Mouse (Mus musculus): ENCODE measurements around the gene Ghrh.
A peak's percentile ranks its signal among the peaks of the same experiment; 100 is the strongest.
"Not testable (repeated sequence)": the region's sequence is repeated elsewhere in the genome, so short reads cannot be mapped to it uniquely, and the experiment has no call there.

The Ghrh gene

GRCm38 (mm10) chr2:157347361-157348159 is at the start of gene Ghrh:
Ghrh (minus strand) TSS chr2:157347506.
- DNase-seq (ENCODE audit: low spot score): peak; percentile 64

DNA sequence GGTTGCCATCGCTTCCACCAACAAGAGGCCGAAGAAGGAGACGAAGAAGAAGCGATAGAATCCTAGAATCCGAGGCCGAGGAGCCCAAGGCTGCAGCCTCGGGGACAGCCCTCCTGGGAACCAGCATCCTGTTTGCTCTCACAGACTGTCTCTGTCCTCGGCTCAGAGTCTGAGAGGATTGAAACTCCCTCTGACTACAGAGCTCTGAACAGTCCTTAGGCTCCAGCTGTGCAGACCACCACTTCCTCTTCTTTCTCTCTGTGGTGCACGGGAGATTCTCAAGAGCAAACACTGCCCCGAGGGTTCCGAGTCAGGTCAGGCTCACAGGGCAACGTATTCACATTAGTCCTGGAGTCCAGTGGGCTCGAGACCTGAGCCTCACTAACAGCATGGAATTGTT is 48.7 kb upstream of the Ghrh start:
- no peak for DNase-seq (ENCODE audit: low spot score)

DNA sequence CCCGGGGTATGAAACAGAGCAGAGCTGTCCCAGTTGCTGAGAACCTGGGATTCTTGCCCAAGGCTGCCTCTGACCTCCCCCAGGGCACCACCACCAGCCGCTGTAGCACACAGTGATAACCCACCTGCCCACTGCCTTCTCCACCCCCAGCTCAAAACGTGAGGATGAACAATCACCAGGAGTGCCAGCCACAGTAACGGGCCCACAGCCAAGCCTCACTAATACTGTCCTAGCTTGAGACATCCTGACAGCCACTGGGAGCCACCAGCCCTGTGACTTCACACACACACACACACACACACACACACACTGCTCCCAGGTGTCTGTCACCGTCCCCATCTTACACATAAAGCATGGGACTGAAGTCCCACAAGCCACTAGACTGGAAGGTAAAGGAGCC is 48.1 kb upstream of the Ghrh start:
- DNase-seq (ENCODE audit: low spot score): no peak

DNA sequence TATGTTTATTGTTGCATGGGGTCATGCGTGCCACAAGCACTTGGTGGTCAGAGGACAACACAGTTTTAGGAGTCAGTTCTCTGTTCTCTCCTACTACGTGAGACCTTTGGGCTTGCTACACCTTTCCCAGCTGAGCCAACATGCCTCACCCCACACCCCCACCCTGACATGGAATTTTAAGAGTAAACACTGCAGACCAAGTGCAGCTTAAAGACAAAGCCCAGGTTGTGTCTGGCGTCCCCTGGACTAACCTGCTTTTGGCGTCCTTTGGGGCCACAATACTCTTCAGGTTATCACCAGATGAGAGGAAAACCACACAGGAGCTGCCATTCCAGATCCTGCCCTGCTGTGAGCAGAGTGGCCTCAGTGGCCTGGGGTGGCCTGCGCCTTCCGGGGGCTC is 47.6 kb upstream of the Ghrh start:
- DNase-seq (ENCODE audit: low spot score): no peak

DNA sequence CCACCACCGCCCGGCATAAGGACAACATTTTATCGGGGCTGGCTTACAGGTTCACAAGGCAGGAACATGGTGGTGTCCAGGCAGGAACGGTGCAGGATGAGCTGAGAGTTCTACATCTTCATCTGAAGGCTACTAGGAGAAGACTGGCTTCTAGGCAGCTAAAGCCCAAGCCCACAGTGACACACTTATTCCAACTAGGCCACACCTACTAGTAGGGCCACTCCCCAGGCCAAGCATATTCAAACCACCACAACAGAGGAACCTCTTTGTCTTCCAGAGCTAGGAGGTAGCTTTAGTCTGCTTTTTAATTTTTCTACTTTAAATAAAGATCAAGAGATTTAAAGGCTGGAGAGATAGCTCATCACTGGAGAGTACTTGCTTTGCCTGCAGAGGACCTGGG is 46.2 kb upstream of the Ghrh start:
- no peak for DNase-seq (ENCODE audit: low spot score)

DNA sequence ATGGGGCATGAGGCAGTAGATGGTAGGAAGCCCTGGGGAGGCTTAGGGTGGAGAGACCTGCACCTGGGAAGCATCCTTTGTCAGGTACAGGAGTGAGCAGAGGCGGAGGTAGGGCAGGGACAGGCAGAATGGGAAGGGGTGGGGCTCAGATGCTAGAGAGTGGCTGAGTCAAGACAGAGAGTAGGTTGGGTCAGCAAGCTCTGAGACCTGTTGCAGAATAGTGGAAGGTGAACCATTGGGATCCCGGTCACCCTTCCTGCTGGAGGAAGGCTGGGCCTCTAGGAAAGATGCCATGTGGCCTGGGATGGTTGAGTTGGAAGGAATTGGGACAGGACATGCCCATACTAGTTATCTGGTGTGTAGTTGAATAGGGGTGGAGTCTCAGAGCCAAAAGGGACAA is 45.0 kb upstream of the Ghrh start:
- no peak for DNase-seq (ENCODE audit: low spot score)

GRCm38 (mm10) chr2:157389591-157389921 is 42.2 kb upstream of the Ghrh start:
- DNase-seq (ENCODE audit: low spot score): no peak

DNA sequence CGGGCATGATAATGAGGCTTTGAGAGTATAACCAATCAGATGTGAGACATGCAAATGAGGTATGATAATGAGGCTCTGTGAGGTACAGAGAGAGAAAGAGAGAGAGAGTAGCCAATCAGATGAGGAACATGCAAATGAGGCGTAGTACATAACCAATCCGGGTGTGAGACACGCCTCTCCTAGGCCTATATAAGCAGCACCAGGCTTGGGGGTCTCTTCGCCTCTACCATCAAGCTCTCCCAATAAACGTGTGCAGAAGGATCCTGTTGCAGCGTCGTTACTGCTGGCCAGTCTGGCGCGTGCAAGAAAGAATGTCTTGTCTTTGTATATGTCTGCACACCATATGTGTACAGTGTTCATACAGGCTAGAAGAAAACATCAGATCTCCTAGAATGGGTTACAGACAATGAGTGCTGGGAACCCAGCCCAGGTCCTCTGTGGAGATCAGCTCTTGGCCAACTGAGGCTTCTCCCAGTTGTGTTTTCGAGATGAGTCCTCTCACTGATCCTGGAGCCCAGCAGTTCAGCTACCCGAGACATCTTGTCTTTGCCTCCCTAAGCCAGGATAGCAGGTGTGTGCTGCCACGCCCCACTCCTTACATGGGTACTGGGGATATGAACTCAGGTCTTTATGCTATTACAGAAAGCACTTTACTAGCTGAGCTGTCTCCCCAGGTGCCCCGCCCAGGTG is 41.7 kb upstream of the Ghrh start:
- DNase-seq (ENCODE audit: low spot score): not testable (repeated sequence)

GRCm38 (mm10) chr2:157384836-157385235 is 37.5 kb upstream of the Ghrh start:
- no peak for DNase-seq (ENCODE audit: low spot score)

DNA sequence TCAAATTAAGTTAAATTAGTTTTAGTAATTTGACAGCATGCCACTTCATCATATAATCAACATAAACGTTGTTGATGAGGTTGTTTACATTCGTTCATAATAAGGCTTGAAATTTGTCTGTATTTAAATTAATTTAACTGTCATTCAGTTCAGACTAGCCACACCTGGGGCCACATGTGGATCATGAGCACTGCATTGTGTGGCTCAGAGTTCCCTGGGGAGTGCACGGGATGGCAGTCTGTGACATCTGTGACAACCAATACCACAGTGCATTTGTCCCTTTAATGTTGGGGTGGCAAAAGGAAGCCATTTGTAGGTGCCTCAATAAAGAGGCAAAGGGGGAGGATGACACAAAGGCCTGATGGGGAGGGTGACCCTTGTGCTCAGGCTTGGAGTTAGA is 29.7 kb upstream of the Ghrh start:
- no peak for DNase-seq (ENCODE audit: low spot score)

DNA sequence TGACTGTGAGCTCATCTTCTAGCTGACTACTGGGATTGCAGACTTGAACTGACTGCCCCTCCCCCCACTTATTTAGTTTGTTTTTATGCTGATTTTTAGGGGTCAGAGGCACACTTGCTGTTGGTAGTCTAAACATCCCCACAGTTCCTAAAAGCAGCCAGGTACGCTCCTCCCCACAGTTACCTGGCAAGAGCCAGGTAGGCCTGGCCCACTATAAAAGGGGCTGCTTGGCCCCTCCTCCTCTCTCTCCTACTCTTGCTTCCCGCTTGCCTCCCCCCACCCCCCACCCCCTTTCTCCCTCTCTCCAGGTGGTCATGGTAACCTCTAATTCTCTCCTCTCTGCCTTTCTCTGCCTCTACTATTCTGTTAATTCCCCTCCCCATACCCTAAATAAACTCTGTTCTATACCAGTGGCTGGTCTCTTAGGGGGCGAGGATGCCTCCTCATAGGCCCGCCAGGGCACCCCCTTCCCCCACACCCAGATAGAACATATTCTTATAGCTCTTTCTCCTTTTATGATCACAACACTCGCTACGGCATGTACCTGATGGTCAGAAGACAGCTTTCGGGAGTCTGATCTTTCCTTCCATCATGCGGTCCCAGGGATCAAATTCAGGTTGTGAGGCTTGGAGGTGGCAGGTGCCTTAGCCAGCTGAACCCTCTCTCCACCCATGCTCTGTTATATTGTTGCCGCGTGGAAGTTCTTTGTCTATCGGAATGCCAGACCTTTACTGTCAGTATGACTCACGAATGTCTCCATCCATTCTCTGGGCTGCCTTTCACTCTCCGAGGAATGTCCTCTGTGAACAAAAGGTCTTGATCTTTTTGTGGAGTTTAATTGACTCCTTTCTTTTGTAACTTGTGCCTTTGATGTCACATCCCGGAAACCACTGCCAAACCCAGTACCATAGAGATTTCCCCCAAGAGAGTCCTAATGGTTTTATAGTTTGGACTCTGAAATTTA is 28.8 kb upstream of the Ghrh start:
- no peak for DNase-seq (ENCODE audit: low spot score)

DNA sequence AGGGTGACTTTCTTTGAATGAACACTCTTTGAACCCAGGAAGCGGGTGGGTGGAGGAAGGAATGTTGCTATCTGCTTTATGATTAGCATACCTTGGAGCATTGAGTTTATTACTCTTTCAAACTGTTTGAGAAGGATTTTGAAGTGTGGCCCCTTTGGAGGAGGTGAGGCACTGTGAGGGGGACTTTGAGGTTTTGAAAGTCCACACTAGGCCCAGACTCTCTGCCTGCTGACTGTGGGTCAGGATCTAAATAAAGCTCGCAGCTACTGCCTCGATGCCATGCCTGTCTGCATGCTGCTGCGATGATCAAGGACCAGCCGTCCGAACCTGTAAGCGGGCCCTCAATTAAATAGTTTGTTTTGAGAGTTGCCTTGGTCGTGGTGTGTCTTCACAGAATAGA is 27.7 kb upstream of the Ghrh start:
- DNase-seq (ENCODE audit: low spot score): no peak

DNA sequence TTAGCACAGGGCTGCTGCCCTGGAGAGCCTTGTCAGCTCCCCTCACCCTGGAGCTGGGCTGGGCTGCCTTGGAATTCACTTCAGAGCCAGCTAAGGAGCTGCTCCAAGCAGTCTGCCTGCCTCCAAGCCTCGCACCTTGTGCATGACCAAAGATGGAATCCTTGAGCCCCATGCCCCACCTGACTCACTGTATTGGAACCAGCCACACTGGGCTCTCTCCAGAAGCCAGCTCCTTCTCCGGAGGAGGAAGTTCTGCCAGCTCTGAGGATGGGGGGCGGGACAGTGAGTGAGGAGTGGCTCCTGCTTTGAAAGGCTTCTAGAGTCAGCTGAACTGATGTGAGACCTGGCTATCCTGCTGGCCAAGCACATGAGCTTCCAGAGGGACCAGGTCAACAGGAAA is 26.4 kb upstream of the Ghrh start:
- no peak for DNase-seq (ENCODE audit: low spot score)

DNA sequence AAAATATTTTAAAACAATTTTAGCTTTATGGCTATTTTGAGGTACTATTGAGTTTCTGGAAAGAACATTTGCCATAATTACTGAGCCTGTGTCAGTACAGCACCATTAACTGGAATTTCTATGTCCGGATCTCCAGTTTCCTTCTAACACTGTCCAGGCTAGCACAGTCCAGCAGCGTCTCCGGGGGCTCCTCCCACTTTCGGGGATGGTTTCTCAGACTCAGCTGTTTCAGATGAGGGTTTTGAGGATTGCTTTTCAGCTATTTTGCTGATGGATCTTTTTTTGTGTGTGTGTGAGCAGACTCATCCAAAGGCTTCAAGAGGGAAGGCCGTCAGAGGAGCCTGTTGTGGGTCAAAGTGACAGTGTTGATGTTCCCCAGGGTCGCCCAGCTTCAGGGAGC is 24.4 kb upstream of the Ghrh start:
- no peak for DNase-seq (ENCODE audit: low spot score)

- no peak for DNase-seq (ENCODE audit: low spot score)
These were observed 20.7 kb upstream of the Ghrh start for GRCm38 (mm10) chr2:157367991-157368390.

- peak; percentile 91 for DNase-seq (ENCODE audit: low spot score)
These were observed 20.0 kb upstream of the Ghrh start, which contains the start of gene Manbal for GRCm38 (mm10) chr2:157367184-157367893. Manbal (plus strand) TSS chr2:157367594.

DNA sequence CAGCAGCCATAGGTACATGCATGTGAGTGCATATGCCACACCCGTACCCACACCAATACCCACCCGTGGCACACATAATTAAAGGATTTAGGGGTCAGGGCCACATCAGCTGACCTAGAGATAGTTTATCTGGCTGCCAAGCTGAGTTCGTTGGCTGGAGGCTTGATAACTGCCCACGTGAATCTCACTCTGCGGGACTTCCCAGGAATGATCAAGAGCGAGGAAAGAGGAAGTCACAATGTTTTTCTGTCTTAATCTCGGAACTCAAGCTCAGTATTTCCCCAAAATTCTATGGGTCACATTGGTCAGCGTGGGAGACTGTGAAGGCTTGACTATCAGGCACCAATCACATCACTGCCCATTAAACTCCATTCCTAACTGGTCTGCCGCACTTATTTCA is 19.5 kb upstream of the Ghrh start:
- DNase-seq (ENCODE audit: low spot score): no peak

- peak; percentile 86 for DNase-seq (ENCODE audit: low spot score)
These were observed 15.7 kb upstream of the Ghrh start for GRCm38 (mm10) chr2:157363031-157363430.

DNA sequence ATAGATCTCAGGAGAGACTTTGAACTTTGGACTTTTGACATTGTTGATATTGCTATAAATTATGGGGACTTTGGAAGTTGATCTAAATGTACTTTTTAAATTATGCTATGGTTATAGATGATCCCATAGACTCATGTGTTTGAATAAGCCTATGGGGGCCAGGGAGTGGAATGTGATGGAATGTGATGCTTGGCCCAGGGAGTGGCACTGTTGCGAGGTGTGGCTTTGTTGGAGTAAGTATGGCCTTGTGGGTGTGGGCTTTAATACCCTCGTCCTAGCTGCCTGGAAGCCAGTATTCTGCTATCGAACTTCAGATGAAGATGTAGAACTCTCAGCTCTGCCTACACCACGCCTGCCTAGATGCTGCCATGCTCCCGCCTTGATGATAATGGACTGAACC is 12.7 kb upstream of the Ghrh start:
- no peak for DNase-seq (ENCODE audit: low spot score)

GRCm38 (mm10) chr2:157354106-157354505 is 6.8 kb upstream of the Ghrh start:
- DNase-seq (ENCODE audit: low spot score): no peak

DNA sequence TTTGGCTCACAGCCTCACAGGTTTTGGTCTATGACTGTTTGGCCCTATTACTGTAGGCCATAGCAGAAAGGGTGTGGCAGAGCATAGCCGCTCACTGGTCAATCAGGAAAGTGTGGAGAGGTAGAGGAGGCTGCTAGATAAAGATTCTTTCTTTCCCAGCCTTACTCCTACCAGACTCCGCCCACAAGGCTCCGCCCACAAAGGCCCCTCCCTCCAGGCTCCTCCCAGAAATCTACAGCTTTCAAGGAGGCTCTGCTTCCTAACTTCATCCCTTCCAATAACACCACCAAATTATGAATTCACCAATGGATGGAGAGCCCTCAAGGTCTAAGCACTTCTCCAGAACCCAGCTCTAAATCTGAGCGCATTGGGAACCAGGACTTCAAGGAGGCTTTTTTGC is 5.9 kb upstream of the Ghrh start:
- DNase-seq (ENCODE audit: low spot score): no peak

Data from adipocyte (in vitro differentiated cells).